Mouse (Mus musculus) A20 (cell line): ENCODE data around the gene Fam184b.
"Not testable (repeated sequence)": the region's sequence is repeated elsewhere in the genome, so short reads cannot be mapped to it uniquely, and the experiment has no call there.

Source experiments
- DNase-seq: peaks from one replicate; pipeline ENCODE4 v3.0.0-alpha.2; 2011; ENCODE audit warnings: low read depth, low spot score

The Fam184b gene

DNA sequence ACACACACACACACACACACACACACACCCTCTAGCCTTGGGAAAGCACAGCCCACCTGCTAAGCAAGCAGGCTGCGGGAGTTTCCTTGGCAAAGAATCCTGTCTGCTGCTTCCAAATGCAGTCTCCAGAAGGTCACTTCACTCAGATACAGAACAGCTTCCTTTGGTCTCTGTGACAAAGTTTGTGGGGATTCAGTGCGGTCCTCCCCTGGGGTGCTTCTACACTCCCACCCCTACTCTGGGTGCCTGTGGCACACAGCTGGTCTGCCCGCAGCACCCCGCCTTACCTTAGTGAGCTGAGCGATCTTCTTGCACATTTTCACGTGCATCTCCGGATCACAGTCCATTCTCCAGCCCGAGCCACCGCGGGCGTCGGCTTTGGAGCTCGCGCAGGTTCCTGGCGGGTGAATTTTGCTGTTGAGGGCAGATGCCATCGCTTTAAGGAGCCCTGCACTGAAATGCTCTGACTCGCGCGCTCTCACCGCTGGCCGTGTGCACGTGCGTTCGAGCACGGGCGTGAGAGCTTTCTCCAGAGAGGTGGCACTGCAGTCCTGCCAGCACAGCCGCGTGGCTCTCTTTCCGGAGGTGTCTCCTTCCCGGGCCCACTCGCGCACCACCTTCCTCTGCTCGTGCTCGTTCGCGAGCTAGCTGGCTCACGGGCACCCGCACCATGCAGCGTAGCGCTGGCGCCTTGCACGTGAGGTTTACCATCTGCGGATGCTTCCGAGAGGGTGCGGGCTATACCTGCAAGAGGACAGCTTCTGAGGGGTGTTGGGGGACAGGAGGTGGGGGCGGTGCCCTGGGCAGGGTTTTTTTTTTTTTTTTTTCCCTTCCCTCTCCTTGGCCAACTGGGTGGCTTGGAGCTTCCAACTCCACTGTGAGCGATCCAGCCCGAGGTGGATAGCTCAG lies at the start of gene Fam184b:
TSS of gene Fam184b (minus strand) at position 809 of the 909 bp plus-strand sequence.
- DNase-seq, result no peak

DNA sequence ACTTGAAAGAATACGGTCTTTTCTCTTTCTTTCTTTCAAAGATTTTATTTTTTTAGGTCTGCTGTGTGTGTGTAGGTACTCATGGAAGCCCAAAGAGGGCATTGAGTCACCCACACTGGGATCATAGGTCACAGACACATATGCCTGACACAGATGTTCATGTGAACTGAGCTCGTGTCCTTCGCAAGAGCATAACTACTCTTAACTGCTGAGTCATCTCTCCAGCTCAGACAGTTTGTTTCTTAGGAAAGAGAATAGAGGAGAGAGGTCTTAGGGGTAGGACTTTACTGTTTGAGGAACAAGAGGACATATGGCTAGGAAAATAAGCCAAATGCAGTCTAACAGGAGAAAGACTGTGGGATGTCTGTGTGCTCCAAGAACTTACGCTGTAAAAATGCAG lies 49.7 kb upstream of the Fam184b start:
- no peak for DNase-seq

DNA sequence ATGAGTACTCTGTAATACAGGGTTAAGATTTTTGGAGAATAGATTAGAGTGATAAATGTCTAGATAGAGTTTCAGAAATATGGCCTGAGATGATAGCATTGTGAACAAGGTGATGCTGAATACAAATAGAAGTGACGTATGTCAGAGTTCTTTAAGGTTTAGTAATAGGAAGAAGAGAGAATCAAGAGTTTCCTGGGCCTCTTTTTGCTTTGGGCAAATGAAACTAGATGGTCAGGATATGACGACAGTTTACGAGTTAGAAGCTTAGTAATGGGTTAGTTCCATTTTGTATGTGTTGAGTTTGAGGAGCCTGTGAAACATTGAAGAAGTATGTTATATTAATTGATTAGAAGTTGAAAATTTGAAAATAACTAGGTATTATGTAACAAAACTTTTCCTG lies 46.8 kb upstream of the Fam184b start:
- DNase-seq, result no peak

DNA sequence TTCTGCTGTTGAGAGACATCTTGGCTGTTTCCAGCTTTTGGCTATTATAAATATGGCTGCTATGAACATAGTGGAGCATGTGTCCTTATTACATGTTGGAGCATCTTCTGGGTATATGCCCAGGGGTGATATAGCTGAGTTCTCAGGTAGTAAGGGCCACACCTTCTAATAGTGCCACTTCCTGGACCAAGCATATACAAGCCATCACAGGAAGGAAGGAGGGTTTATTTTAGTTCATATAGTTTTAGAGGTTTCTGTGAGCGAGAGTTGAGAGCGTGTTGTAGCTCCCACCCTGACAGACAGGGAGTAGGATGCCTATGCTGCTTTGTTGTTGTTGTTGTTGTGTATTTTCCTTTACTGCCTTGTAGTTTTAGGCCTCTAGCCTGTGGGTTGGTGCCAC lies 45.8 kb upstream of the Fam184b start:
- DNase-seq, result no peak

DNA sequence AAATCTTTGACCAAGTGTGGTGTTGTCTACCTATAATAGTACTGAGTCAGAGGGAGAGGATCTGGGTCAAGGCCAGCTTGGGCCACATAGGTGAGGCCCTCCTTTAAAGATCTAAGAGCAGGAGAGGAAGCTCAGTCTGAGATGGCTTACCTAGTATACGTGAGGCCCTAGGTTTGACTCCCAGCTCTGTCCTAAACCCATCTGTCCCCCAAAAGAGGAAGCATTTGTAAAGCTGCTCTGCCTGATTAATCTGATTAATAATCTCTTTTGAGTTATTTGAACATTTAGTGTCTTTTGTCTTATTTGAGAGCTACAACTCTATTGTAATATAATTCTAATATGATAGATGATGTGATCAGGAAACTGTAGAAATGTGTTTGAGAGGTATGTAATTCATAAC lies 44.0 kb upstream of the Fam184b start:
- no peak for DNase-seq

DNA sequence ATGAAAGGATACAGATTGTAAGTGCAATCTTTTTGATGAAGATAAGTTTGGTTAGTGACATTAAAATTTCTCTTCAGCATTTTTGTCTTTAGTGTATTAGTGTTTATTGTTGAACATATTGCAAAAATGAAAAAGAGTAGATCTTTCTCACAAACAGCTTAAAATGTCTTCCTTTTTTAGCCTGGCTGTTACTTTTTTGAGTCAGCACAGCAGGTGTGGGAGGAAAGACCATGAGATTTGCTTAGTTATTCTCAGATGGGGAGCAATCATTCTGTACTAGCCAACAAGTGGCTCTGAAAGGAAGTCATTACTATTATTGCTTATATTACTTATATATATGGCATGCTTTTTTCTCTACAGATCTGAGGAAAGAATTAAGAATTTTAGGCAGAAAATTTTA lies 40.5 kb upstream of the Fam184b start:
- DNase-seq, result peak; percentile 71

DNA sequence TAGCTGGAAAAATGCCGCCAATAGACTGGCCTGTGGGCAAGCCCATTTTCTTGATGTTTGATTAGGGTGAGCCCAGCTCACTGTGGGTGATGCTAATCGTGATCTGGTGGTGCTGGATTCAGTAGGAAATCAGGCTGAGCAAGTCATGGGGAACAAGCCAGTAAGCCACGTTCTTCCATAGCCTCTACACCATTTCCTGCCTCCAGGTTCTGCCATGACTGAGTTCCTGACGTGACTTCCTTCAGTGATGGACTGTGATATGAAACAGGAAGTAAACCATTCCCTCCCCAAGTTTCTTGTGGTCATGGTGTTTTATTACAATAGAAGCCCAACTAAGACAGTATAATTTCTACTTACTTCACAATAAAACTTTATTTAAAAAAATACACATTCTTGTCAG lies 38.2 kb upstream of the Fam184b start:
- peak; percentile 50 for DNase-seq

DNA sequence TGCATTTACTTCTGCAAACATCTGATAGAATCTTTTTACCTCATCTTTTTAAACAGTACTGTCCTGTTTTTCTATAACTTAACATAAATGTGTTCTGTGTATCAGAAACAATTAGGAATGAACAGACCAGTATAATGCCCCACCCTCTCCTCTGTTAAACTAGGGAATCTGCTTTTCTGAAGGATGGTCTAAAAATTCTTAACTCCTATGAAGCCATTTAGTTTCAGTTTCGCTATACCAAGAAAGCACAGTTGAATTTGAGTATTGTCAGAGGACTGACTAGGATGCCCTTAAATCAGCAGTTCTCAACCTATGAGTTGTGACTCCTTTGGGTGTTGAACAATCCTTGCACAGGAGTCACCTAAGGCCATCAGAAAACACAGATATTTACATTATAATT lies 35.6 kb upstream of the Fam184b start:
- no peak for DNase-seq

DNA sequence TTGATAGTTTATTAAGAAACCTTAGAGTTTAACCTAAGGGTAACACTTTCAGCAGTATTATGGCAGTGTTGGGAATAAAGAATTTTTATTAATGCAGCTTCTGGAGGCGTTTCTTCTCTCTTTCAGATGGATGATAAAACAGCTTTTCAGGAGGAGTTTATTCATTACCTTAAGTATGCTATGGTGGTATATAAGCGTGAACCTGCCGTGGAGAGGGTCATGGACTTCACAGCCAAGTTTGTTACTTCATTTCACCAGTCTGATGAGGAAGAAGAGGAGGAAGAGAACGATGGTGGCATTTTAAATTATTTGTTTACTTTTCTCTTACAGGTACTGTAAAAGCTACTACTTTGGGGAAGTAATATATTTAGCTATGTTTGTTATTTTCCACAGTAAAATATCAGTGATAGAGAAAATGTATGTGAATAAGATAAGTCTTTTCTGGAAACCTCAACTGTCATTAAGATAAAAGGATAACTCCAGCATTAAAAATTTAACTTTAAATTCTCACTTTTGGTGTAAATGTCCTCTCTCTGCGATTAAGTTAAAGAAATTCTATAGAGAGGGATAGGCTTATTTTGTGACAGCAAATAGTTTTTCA lies 31.6 kb upstream of the Fam184b start:
- DNase-seq, result no peak

DNA sequence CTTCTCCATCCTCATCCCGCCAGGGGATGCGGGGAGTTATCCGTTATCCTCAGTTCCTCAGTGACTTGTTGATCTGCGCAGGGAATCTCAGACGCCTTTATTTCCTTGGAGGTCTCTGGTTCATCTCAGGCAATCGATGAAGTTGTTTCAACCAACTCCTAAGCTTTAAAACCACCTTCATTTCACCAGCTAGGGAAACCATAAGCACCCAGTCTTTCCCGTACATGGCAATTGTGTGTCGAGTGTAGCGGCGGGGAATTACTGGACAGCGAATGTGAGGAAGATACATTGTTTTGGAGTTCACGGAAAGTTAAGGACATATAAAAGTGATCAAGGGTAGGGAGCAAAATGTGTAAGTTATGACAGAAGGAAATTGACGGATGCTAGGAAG lies 30.9 kb upstream of the Fam184b start:
- no peak for DNase-seq

DNA sequence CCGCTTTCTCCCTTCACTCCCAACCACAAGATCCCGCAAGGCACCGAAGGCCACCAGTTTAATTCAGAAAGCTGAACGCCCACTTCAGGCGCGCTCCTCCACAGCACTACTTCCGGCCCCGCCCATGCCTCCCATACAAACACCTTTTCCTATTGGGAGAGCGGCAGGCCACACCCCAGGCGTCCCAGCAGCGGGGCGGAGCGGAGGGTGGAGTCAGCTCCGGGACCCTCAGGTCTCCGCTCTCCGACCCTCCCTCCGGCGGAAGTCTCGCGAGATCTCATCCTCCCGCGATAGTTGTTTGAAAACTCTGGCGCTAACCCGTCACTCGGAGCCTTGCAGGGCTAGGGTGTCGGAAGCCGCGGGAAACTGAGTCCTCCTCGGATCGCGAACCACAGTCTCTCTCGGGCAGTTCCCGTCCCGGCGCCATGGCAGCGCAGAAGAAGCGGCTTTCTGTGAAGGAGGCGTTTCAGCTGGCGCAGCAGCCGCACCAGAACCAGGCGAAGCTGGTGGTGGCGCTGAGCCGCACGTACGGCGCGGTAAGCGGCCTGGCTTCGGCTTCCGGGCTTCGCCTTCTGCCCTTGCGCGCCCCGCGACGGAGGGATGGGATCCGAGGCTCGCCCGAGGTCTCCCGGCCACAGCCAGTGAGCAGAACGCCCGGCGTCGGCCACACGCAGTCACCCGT lies 30.3 kb upstream of the Fam184b start, which contains the start of gene Ncapg:
TSS of gene Ncapg (plus strand) at position 322 of the 682 bp plus-strand sequence.
- peak; percentile 99 for DNase-seq

DNA sequence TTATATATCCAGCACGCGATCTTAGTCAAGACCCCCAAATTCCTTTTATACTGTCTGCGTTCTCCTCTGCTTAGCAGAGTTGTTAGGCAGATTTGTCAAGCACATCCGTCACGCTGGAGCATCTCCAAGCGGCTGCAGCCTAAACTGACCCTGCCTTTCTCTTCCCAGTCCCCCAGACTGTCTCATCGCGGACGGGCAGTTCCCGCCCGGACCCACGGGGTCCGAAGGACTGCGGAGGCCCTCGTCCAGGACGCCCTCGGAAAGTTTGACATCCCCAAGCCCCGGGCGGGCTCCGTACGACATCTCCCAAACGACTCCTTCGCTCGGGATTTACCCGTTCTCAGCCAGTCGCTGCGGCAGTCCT lies 29.8 kb upstream of the Fam184b start:
- DNase-seq, result no peak

DNA sequence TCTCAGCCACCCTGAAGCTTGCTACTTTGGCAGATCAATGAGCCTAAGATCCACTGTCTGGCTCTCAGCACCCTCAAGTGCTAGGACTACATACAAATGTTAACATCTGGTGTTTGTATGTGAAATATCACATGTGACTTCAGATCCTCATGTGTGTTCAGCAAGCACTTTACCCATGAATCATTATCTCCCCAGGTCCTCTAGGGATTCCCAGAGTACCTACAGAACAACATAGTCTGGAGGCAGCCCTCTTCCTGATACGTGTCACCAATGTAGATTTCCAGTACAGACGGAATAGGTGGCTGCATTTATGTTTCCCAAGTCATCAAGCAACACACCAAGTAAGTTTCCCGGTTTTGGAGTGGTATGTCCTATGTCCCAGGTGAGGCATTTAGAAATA lies 29.4 kb upstream of the Fam184b start:
- peak; percentile 58 for DNase-seq

DNA sequence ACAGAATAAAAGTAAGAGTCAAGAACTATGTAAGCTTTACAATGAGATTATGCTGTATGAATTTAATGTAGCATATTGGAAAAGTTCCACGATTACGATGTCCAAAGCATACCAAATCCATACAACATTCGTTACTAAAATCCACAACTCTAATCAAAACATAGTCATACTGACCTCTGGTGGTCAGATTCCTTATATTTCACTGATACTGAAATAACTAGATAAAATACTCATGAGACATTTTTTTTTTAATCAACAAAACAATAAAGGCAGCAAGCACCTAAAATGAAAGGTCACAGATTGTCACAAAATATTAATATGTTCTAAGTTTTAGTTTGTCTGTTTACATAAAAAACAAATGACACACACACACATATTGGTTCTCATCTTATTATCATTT lies 28.9 kb upstream of the Fam184b start:
- DNase-seq, result peak; percentile 67

DNA sequence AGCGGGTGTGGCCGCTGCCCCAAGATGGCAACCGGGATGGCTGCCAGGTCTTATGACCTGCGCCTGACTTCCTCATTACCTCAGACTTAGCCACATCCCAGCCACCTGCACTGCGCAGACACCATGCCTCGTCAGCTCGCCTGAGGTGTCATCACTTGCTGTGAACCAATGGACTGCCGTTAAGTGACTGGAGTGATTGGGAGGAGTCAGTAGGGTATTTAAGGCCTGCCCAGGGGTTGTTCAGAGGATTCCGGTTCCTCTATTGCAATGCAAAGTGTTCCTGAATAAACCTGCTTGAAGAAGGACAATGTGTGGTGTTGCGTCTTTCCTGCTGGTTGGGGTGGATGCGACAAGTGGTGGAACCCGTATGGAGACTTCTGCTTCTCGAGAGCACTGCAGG lies 19.0 kb upstream of the Fam184b start:
- DNase-seq, result not testable (repeated sequence)

DNA sequence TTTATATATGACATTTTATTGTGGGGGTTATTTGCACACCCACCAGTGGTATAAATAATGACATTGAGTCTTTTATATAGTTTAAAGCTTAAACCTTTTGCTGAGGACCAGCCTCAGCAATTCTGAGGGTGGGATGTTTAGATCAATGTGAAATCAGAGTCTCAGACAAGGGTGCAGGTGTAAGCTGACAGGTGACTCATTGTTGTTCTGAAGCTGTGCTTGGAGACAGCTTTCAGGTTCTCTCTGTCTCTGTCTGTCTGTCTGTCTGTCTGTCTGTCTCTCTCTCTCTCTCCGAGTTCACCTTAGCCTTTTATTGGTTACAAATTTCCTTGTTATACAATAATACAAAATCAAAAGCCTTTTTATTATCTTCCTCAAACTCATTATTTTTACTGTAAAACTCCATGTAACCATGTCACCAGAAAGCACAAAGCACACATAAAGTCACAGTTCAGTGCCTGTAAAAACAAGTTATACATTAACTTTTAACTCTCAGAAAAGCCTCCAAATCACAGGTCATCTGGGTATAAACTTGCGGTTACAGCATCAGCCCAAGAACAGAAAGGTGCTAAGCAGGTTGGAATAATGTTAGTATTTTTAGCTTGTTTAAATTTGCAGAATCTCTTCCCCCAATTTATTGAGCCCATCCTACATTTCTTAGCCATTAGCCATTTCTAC lies 11.8 kb upstream of the Fam184b start:
- no peak for DNase-seq

DNA sequence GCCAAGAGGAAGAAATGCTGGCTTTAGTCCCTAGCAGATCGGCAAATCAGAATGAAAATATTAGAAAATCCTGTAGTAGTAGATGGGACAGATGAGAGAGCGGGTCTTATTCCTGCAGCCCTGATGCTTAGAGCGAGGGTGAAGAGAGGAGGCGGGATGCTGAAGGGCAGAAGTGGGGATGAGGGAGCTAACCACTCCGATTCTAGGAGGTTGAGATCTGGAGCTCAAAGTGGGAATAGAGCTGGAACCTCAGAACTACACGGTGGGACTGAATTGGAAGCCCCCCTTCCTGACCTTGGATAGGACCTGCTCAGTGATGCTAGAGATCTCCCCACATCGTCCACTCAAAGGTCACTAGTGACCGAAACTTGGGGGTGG lies 290 bp upstream of the Fam184b start:
- no peak for DNase-seq

DNA sequence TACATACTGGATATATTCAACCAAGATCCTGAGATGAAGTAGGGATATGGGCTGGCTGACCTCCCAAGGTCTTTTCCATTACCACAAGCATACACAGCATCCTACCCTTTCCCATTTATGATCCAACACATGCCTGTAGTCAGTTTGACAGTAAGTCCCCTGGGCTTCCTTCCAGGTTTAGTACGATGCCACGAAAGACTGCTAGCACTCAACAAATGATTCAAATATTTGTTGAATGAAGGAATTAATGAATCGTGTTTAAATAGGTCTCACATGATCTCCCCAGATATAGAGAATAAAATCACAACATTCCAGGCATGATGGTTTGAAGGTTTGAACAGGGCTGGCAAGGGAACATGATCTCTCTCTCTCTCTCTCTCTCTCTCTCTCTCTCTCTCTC lies 1.0 kb downstream of the Fam184b start:
- no peak for DNase-seq

DNA sequence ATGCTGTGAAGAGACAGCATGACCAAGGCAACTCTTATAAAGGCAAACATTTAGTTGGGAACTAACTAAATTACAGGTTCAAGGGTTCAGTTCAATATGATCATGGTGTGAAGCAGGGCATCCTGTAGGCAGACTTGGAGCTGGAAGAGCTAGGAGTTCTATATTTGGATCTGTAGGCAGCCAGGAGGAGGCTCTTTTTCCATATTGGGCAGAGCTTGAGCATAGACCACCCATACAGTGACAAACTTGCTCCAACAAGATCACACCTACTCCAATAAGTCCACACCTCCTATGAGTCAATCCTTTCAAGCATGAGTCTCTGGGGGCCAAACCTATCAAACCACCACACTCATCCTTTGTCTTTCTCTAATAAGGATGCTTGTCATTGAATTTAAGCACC lies 9.9 kb downstream of the Fam184b start:
- DNase-seq, result no peak

DNA sequence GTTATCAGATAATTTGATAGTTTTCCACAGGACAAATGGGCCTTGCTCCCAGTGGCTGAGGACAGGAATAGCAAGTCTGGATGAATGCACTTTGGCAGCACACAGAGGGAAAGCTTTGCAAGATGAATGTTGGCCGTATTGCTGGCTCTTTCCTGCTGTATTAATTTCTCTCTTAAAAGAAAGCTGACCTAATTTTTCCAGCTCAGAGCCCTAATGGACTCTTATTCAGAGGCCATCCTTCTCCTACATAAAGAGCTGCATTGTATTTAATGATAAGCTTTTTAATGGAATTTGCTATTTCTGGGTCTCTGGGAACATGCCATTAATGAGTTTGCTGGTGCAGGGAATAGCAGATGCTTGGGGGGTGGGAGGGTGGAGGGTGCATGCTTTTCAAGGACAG lies 11.6 kb downstream of the Fam184b start:
- DNase-seq, result no peak

DNA sequence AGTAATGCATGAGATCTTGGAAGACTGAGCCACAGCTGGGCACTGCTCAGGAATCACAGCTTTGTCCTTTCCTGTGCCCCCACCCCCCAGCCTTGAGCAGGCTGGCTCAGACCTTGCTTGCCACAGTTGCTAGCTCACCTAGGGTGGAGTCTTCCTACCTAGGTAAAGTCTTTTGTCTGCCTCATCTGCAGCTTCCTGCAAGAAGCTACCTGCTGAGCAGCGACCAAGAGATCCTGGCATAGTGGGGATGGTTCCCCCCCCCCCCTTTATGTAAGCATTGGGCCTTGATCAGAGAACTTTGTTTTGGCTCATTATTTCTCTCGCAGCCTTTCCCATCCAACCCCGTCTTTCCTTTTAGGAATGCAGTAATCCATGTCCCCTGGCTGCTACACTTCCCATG lies 17.9 kb downstream of the Fam184b start:
- no peak for DNase-seq

DNA sequence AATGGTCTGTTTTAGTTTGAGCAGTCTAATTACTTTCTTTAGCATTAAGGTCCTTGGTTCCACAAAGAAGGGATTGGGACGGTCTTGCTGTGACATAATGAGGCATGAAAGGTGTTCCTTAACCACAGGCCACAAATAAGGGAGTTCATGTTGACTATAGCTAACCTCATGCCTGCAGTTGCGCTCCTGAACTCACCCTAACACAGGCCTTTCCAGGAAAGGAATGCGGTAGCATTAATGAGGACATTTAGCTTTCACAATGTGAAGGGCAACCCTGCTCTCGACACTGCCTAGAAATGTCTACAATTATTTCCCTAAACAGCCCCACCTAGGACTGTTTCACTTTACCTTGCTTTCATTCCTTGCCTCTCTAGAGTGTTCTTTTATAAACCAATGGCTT lies 40.4 kb downstream of the Fam184b start:
- no peak for DNase-seq
